Mouse (Mus musculus): Measurements from ENCODE around the gene Tet1.

DNA sequence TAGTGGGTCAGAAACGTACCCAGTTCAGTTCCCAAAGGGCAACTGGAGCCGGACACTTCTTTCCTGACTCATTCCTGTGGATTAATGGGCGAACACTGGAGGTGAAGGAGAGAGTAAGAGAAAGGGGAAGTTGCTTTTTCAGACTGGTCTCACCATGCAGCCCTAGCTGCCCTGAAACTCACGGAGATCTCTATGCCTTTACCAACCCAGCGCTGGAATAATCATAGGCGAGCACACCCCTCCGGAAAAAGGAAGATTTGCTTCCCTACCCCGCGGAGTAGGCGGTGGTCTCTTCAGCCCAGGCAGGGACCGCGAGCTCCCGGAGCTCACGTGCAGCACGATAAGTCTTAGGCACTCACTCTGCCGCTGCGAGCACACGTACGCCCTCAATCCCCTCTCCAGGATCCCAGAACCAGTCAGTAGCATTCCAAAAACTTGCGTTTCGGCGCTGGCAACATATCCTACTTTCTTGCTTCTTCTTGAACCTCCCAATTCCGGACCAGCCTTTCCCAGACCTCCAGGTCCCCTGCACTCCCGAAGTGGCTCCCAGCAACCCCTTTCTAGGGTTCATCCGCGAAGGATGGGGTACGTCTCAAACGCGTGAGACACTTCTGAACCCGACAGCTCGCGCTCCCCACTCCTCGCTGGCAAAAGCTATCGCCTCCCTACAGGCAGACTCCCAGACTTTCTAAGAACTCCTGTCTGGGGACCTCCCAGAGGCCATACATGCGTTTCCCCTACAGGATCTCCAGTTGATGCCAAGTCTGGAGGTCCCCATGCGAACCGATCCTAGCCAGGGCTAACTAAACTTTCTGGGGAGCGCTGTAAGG, 22.6 kb downstream of the Tet1 start:
- TF ChIP-seq CTCF (IDR thresholded peaks at IDR 0.05; ENCODE audit: control insufficient read depth, insufficient read depth, insufficient replicate concordance, low read depth, low read length) (no peak), POLR2A (IDR thresholded peaks at IDR 0.05; ENCODE audit: control insufficient read depth, low read depth, low read length) (no peak)

Data from testis, adult 2 months (tissue).